ENCODE assay signal across 19 mouse cellular contexts in genomic region chr9:33903991-33904570, GRCm38 (mm10).
DNase-seq lines count a peak whose midpoint lies in the region; ATAC-seq and TF ChIP-seq lines count a peak whose summit lies in the region.
"Had no signal": no experiment of that assay in that cellular context is flagged by ENCODE, and none has a peak within 500 bp of the region (broad histone marks: within the 10 kb centered on the region; RNA-seq: fewer than 3 reads in every experiment).

No protein-coding gene starts in this region.

- no peak overlapping the region for H3K27ac ChIP-seq in midbrain, embryonic 11.5 days (ENCODE audit: low read depth, low read length)
- no peak overlapping the region for H3K27ac ChIP-seq in midbrain, postnatal 0 days (ENCODE audit: low read depth, low read length)
- no peak overlapping the region for H3K27ac ChIP-seq in hindbrain, embryonic 12.5 days
- no peak overlapping the region for H3K27ac ChIP-seq in midbrain, embryonic 15.5 days
- H3K27ac ChIP-seq: embryonic facial prominence, embryonic 15.5 days; macrophage had no signal

- peaks cover 7% of the 10 kb centered on the region for H3K27me3 ChIP-seq in midbrain, embryonic 11.5 days (ENCODE audit: control insufficient read depth, insufficient read depth, low read length)
- no peaks in the 10 kb centered on the region for H3K27me3 ChIP-seq in midbrain, postnatal 0 days (ENCODE audit: insufficient read depth, low read length)
- no peaks in the 10 kb centered on the region for H3K27me3 ChIP-seq in hindbrain, embryonic 12.5 days
- H3K27me3 ChIP-seq in midbrain, embryonic 15.5 days (replicated peaks), result no peaks in the 10 kb centered on the region
- H3K27me3 ChIP-seq: embryonic facial prominence, embryonic 15.5 days; Patski had no signal

- H3K4me2 ChIP-seq in midbrain, embryonic 11.5 days, result no peak overlapping the region
- no peak overlapping the region for H3K4me2 ChIP-seq in midbrain, postnatal 0 days (ENCODE audit: low read depth, low read length, poor library complexity, severe bottlenecking)
- no peak overlapping the region for H3K4me2 ChIP-seq in hindbrain, embryonic 12.5 days (replicated peaks)
- no peak overlapping the region for H3K4me2 ChIP-seq in midbrain, embryonic 15.5 days
- H3K4me2 ChIP-seq: embryonic facial prominence, embryonic 15.5 days had no signal

- no peak overlapping the region for H3K4me3 ChIP-seq in midbrain, embryonic 11.5 days (ENCODE audit: low read depth, low read length)
- H3K4me3 ChIP-seq in midbrain, postnatal 0 days (ENCODE audit: low read depth, low read length), result no peak overlapping the region
- H3K4me3 ChIP-seq in hindbrain, embryonic 12.5 days, result no peak overlapping the region
- H3K4me3 ChIP-seq in midbrain, embryonic 15.5 days, result no peak overlapping the region
- H3K4me3 ChIP-seq: embryonic facial prominence, embryonic 15.5 days; myocyte had no signal

- no peaks in the 10 kb centered on the region for H3K9me3 ChIP-seq in midbrain, embryonic 11.5 days (ENCODE audit: control insufficient read depth, low read length)
- H3K9me3 ChIP-seq in midbrain, postnatal 0 days (ENCODE audit: low read length), result no peaks in the 10 kb centered on the region
- H3K9me3 ChIP-seq in hindbrain, embryonic 12.5 days (replicated peaks), result no peaks in the 10 kb centered on the region
- H3K9me3 ChIP-seq in midbrain, embryonic 15.5 days, result no peaks in the 10 kb centered on the region
- H3K9me3 ChIP-seq: embryonic facial prominence, embryonic 15.5 days had no signal

- no peak overlapping the region for H3K9ac ChIP-seq in midbrain, embryonic 11.5 days (ENCODE audit: low read length)
- no peak overlapping the region for H3K9ac ChIP-seq in midbrain, postnatal 0 days (replicated peaks; ENCODE audit: low read length, poor library complexity, severe bottlenecking)
- H3K9ac ChIP-seq in hindbrain, embryonic 12.5 days, result no peak overlapping the region
- H3K9ac ChIP-seq in midbrain, embryonic 15.5 days, result no peak overlapping the region
- H3K9ac ChIP-seq: embryonic facial prominence, embryonic 15.5 days had no signal

- ATAC-seq in frontal cortex, adult (ENCODE audit: low TSS enrichment), result peak; percentile 78
- peak; percentile 56 for ATAC-seq in midbrain, embryonic 11.5 days (ENCODE audit: low FRiP score)
- ATAC-seq in midbrain, postnatal 0 days (ENCODE audit: low FRiP score), result no peak
- ATAC-seq in hindbrain, embryonic 12.5 days (ENCODE audit: low FRiP score), result peak; percentile 56; the same call in 1 of the 2 replicates
- 0 out of 2 replicates have a peak, but pooled peaks have one; percentile 58 for ATAC-seq in midbrain, embryonic 15.5 days (replicated peaks)
- ATAC-seq: Patski had no signal

- no peak for DNase-seq in frontal cortex, postnatal 14 days (ENCODE audit: low spot score in 2 of 2)
- peak; percentile 89 for DNase-seq in midbrain, embryonic 11.5 days (ENCODE audit: low spot score, missing footprints)
- no peak for DNase-seq in midbrain, postnatal 0 days (ENCODE audit: low spot score)
- no peak for DNase-seq in natural killer cell, adult 2 months (ENCODE audit: low spot score in 2 of 2)
- no peak for DNase-seq in right cerebral cortex, postnatal 14 days
- DNase-seq: cerebellum, adult 11 months; heart, adult 11 months; kidney, adult 8-10 months; kidney, postnatal 4 days; lung, adult 2 months; right cerebral cortex, postnatal 4 days; thymus, adult 2 months had no signal

- H3K4me1 ChIP-seq in midbrain, embryonic 11.5 days (ENCODE audit: control insufficient read depth, insufficient read depth, low read length), result peaks cover 19% of the 10 kb centered on the region
- peaks cover 6% of the 10 kb centered on the region; the same call in 1 of the 2 replicates for H3K4me1 ChIP-seq in midbrain, postnatal 0 days (ENCODE audit: insufficient read depth, low read length)
- H3K4me1 ChIP-seq in hindbrain, embryonic 12.5 days, result peaks cover 20% of the 10 kb centered on the region
- H3K4me1 ChIP-seq in midbrain, embryonic 15.5 days, result peaks cover 16% of the 10 kb centered on the region

- TF ChIP-seq CTCF in midbrain, postnatal 0 days (IDR thresholded peaks at IDR 0.05), result no peak

- no peaks in the 10 kb centered on the region for H3K36me3 ChIP-seq in midbrain, embryonic 11.5 days (ENCODE audit: control insufficient read depth, insufficient read depth, low read length)
- H3K36me3 ChIP-seq in midbrain, postnatal 0 days (ENCODE audit: insufficient read depth, low read length), result no peaks in the 10 kb centered on the region
- H3K36me3 ChIP-seq in hindbrain, embryonic 12.5 days, result no peaks in the 10 kb centered on the region
- no peaks in the 10 kb centered on the region for H3K36me3 ChIP-seq in midbrain, embryonic 15.5 days (replicated peaks)
- H3K36me3 ChIP-seq: embryonic facial prominence, embryonic 15.5 days had no signal

- WGBS in midbrain, embryonic 11.5 days, result 38% methylated on average over 5 of the region's 5 CpGs
- 19% methylated on average over 5 of the region's 5 CpGs for WGBS in midbrain, postnatal 0 days
- WGBS in hindbrain, embryonic 12.5 days, result 36% methylated on average over 5 of the region's 5 CpGs
- WGBS in midbrain, embryonic 15.5 days, result 17% methylated on average over 5 of the region's 5 CpGs
